Mouse (Mus musculus) macrophage (primary cell): ENCODE measurements at regions not wholly inside any gene's neighbourhood (a gene's known extent, or its start where the extent isn't known, plus 50 kb on each side); places are given as distances from the start of the nearest gene placed in this dataset.

Source experiments
- H3K27ac ChIP-seq: fragments of 350-480 bp; formaldehyde crosslinking; 2 replicates; pipeline ENCODE4 v1.9.0; 2021
- H3K36me3 ChIP-seq: fragments of 350-480 bp; formaldehyde crosslinking; 2 replicates; pipeline ENCODE4 v1.9.0; 2021; ENCODE audit errors: inconsistent target
- H3K4me3 ChIP-seq: fragments of 350-480 bp; formaldehyde crosslinking; 2 replicates; pipeline ENCODE4 v1.9.0; 2021; ENCODE audit errors: inconsistent target
- H3K79me2 ChIP-seq: fragments of 350-480 bp; formaldehyde crosslinking; 2 replicates; pipeline ENCODE4 v1.9.0; 2021; ENCODE audit errors: inconsistent target
- WGBS: methylation state at CpG from one replicate; pipeline ENCODE4 v1.1.7; 2026; ENCODE audit warnings: inconsistent platforms; ENCODE audit not compliant: missing documents; 5-methylcytosine and 5-hydroxymethylcytosine counted together

DNA sequence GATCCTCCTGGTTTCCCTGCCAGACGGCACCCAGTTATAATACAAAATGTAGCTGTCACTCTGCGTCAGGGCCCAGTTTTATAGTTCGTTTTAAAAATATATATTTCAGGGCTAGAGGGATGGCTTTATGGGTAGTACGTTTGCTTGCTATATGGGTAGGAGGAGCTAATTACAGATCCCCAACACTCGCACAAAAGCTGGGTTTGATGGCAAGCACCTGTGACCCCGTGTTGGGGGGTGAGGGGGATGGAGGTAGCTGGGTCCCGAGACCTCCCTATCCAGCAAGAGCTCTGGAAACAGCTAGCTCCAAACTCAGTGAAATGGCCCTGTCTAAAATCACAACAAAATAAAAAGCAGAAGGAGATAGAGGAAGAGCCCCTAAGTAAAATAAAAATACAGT, 358.3 kb upstream of the Maf start:
- 91% methylated on average over 7 of the region's 7 CpGs for WGBS
- Histone ChIP-seq H3K4me3 (no peak overlapping the region), H3K36me3 (no peaks in the 10 kb centered on the region), H3K27ac (no peak overlapping the region), H3K79me2 (no peaks in the 10 kb centered on the region)

- Histone ChIP-seq H3K36me3 (no peaks in the 10 kb centered on the region), H3K79me2 (no peaks in the 10 kb centered on the region), H3K27ac (no peak overlapping the region), H3K4me3 (no peak overlapping the region)
- WGBS: 93% methylated on average over 7 of the region's 7 CpGs
Measured at GRCm38 (mm10) chr8:116065327-116065726, 357.7 kb upstream of the Maf start.

DNA sequence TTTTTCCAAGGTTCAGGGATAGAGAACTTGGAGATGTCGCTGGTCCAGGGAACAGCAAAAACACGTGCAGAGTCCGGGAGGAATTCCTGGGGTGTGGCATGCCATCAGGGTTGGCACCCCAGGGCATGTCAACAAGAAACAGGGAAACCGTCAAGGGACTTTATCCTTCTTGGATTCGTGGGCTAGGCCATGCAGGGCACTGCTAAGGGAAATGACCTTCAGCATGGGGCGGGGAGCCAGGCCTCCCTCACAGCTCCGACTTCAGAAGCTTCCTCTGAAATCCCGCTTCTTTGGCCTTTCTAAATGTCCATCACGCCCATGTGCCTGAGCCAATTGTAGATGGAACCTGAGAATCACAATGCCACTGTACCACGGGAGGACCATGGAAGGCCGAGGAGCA, 357.0 kb upstream of the Maf start:
- H3K4me3 ChIP-seq: no peak overlapping the region
- H3K36me3 ChIP-seq: no peaks in the 10 kb centered on the region
- 89% methylated on average over 11 of the region's 11 CpGs for WGBS
- no peak overlapping the region for H3K27ac ChIP-seq
- no peaks in the 10 kb centered on the region for H3K79me2 ChIP-seq

GRCm38 (mm10) chr8:116063541-116063940, 355.9 kb upstream of the Maf start:
- Histone ChIP-seq H3K36me3 (no peaks in the 10 kb centered on the region), H3K79me2 (no peaks in the 10 kb centered on the region), H3K4me3 (no peak overlapping the region), H3K27ac (no peak overlapping the region)
- WGBS: 89% methylated on average over 5 of the region's 5 CpGs

DNA sequence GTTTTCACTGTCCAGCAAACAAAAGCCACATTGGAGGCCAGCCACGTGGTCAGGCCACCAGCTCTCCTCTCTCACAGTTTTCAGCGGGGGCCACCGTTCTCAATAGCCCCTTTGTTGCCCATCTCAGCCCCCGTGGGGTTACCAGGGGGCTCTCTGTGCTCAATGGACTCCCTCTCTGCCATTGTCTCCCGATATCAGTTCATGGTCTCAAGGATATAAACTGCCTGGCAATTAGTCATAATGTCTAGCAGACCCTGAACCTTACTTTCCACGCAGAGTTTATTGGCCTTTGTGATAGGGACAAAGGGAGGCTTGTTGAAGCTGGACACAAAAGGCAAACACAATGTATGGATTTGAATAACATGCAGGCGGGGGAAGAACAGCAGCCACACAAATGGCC, 345.9 kb upstream of the Maf start:
- whole genome bisulfite sequencing: 79% methylated on average over 6 of the region's 7 CpGs
- Histone ChIP-seq H3K27ac (no peak overlapping the region), H3K36me3 (no peaks in the 10 kb centered on the region), H3K4me3 (no peak overlapping the region), H3K79me2 (no peaks in the 10 kb centered on the region)

GRCm38 (mm10) chr8:116053043-116053442, 345.4 kb upstream of the Maf start:
- no peaks in the 10 kb centered on the region for H3K36me3 ChIP-seq
- H3K27ac ChIP-seq: no peak overlapping the region
- no peak overlapping the region for H3K4me3 ChIP-seq
- H3K79me2 ChIP-seq: no peaks in the 10 kb centered on the region
- WGBS: 85% methylated on average over 5 of the region's 6 CpGs

GRCm38 (mm10) chr8:116048480-116048879, 340.9 kb upstream of the Maf start:
- Histone ChIP-seq H3K79me2 (no peaks in the 10 kb centered on the region), H3K36me3 (no peaks in the 10 kb centered on the region), H3K27ac (no peak overlapping the region), H3K4me3 (no peak overlapping the region)
- WGBS: 57% methylated on average over 10 of the region's 10 CpGs

DNA sequence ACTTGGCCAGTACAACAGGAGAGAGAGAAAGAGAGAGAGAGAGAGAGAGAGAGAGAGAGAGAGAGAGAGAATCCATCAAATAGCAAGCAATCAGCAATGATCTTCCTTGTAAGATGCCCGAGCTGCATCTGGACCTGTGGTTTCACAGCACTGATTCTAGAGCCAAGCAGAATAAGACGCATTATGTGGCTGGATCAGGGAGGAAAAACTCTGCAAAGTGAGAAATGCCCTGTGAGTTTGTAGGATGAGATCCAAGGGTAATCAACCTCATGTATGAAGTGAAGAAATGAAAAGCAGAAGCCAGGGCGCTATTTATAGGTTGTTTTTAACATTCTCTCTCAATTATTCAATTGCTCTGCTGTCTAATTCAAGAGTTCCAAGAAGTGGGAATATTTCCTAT, 339.3 kb upstream of the Maf start:
- Histone ChIP-seq H3K36me3 (no peaks in the 10 kb centered on the region), H3K79me2 (no peaks in the 10 kb centered on the region), H3K4me3 (no peak overlapping the region), H3K27ac (no peak overlapping the region)
- WGBS: 70% methylated on average over 3 of the region's 3 CpGs

- Histone ChIP-seq H3K27ac (no peak overlapping the region), H3K36me3 (no peaks in the 10 kb centered on the region), H3K4me3 (no peak overlapping the region), H3K79me2 (no peaks in the 10 kb centered on the region)
- 91% methylated on average over 3 of the region's 3 CpGs for WGBS
Measured at GRCm38 (mm10) chr8:116045526-116045925, 337.9 kb upstream of the Maf start.

- Histone ChIP-seq H3K27ac (no peak overlapping the region), H3K4me3 (no peak overlapping the region), H3K36me3 (no peaks in the 10 kb centered on the region), H3K79me2 (no peaks in the 10 kb centered on the region)
- 96% methylated on average over 4 of the region's 4 CpGs for WGBS
Measured at GRCm38 (mm10) chr8:116043381-116043780, 335.8 kb upstream of the Maf start.

- no peak overlapping the region for H3K27ac ChIP-seq
- WGBS: 82% methylated on average over 10 of the region's 10 CpGs
- no peaks in the 10 kb centered on the region for H3K36me3 ChIP-seq
- H3K4me3 ChIP-seq: no peak overlapping the region
- no peaks in the 10 kb centered on the region for H3K79me2 ChIP-seq
Measured at GRCm38 (mm10) chr8:116030966-116031365, 323.4 kb upstream of the Maf start.

DNA sequence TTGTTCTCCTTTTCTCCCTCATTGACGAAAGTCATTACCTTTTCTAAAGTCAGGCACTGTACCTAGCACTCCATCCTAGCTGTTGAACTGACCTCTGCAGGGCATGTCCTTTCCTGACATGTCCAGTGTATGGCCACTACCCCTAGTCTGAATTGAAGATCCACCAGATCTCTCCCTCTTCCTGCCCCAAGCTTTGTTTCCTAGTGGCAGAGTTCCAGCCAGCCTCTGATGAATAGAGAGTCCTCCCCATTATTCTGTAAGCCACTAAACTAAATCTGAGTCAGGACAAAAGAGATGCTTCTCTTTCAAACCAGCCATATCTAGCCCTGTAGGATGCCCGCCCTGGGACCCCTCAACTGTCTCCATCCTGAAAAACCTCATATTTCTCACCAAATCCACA, 317.7 kb upstream of the Maf start:
- H3K27ac ChIP-seq: no peak overlapping the region
- no peak overlapping the region for H3K4me3 ChIP-seq
- WGBS: 86% methylated on average over 2 of the region's 2 CpGs
- H3K79me2 ChIP-seq: no peaks in the 10 kb centered on the region
- no peaks in the 10 kb centered on the region for H3K36me3 ChIP-seq

GRCm38 (mm10) chr8:116024811-116025210, 317.2 kb upstream of the Maf start:
- Histone ChIP-seq H3K27ac (no peak overlapping the region), H3K36me3 (no peaks in the 10 kb centered on the region), H3K79me2 (no peaks in the 10 kb centered on the region), H3K4me3 (no peak overlapping the region)
- 62% methylated on average over 4 of the region's 4 CpGs for WGBS

- H3K36me3 ChIP-seq: no peaks in the 10 kb centered on the region
- H3K27ac ChIP-seq: no peak overlapping the region
- H3K79me2 ChIP-seq: no peaks in the 10 kb centered on the region
- no peak overlapping the region for H3K4me3 ChIP-seq
Measured at GRCm38 (mm10) chr8:116021691-116022090, 314.1 kb upstream of the Maf start.

- no peak overlapping the region for H3K27ac ChIP-seq
- WGBS: 81% methylated on average over 5 of the region's 5 CpGs
Measured at GRCm38 (mm10) chr8:115995320-115995719, 287.7 kb upstream of the Maf start.

DNA sequence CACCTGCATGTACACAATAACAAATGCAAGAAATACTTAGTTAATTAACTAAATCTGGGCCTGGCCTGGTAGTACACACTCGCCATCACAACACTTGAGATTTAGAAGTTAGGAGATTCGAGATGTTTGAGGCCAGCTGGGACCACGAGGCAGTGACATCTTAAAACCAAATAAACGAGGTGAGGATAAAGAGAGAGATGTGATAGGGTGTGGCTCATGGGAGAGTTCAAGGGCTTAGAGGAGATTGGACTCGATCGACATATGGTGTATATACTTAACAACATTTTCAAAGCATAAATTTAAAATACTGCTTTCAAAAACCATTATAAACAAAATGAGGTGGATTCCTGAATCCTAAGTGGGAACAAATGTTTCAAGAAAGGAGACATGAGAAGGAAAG, 284.4 kb upstream of the Maf start:
- Histone ChIP-seq H3K4me3 (no peak overlapping the region), H3K36me3 (no peaks in the 10 kb centered on the region), H3K27ac (no peak overlapping the region), H3K79me2 (no peaks in the 10 kb centered on the region)
- WGBS: 90% methylated on average over 6 of the region's 6 CpGs

More at GRCm38 (mm10) chr8:115995320-115995719, 287.7 kb upstream of the Maf start:
- no peaks in the 10 kb centered on the region for H3K36me3 ChIP-seq
- no peak overlapping the region for H3K4me3 ChIP-seq
- H3K79me2 ChIP-seq: no peaks in the 10 kb centered on the region
